Mouse (Mus musculus): Measurements from ENCODE around the gene Kmt2e. TPM values are rescaled to one million over a fixed set of nuclear protein-coding genes. Genes with fewer than 3 reads are reported as not detected.
A peak's percentile ranks its signal among the peaks of the same experiment; 100 is the strongest.

The Kmt2e gene
- total RNA-seq, 2 experiments from 2014 or later: 36.9 to 76.3 TPM

- ATAC-seq (replicated peaks; ENCODE audit: low FRiP score, low TSS enrichment, poor library complexity, severe bottlenecking): no peak
Measured at GRCm38 (mm10) chr5:23431070-23431864, 3.0 kb upstream of the Kmt2e start.

- 0 out of 2 replicates have a peak, but pooled peaks have one; percentile 1 for ATAC-seq (replicated peaks; ENCODE audit: low FRiP score, low TSS enrichment, poor library complexity, severe bottlenecking)
Measured at GRCm38 (mm10) chr5:23431948-23432707, 2.1 kb upstream of the Kmt2e start.

- ATAC-seq (replicated peaks; ENCODE audit: low FRiP score, low TSS enrichment, poor library complexity, severe bottlenecking): peak; percentile 78
Measured at GRCm38 (mm10) chr5:23432708-23433645, 1.3 kb upstream of the Kmt2e start.

GRCm38 (mm10) chr5:23434598-23435481 is 599 bp downstream of the Kmt2e start:
- peak; percentile 25; the same call in 1 of the 2 replicates for ATAC-seq (replicated peaks; ENCODE audit: low FRiP score, low TSS enrichment, poor library complexity, severe bottlenecking)

- no peak for ATAC-seq (replicated peaks; ENCODE audit: low FRiP score, low TSS enrichment, poor library complexity, severe bottlenecking)
Measured at GRCm38 (mm10) chr5:23435482-23436125, 1.4 kb downstream of the Kmt2e start.

GRCm38 (mm10) chr5:23436735-23437134 is 2.5 kb downstream of the Kmt2e start:
- no peak for ATAC-seq (replicated peaks; ENCODE audit: low FRiP score, low TSS enrichment, poor library complexity, severe bottlenecking)

GRCm38 (mm10) chr5:23439857-23440256 is 5.6 kb downstream of the Kmt2e start:
- no peak for ATAC-seq (replicated peaks; ENCODE audit: low FRiP score, low TSS enrichment, poor library complexity, severe bottlenecking)

- no peak for ATAC-seq (replicated peaks; ENCODE audit: low FRiP score, low TSS enrichment, poor library complexity, severe bottlenecking)
Measured at GRCm38 (mm10) chr5:23440572-23440971, 6.3 kb downstream of the Kmt2e start.

GRCm38 (mm10) chr5:23441916-23442315 is 7.7 kb downstream of the Kmt2e start:
- no peak for ATAC-seq (replicated peaks; ENCODE audit: low FRiP score, low TSS enrichment, poor library complexity, severe bottlenecking)

GRCm38 (mm10) chr5:23444411-23444810 is 10.2 kb downstream of the Kmt2e start:
- peak; percentile 76 for ATAC-seq (replicated peaks; ENCODE audit: low FRiP score, low TSS enrichment, poor library complexity, severe bottlenecking)

- peak; percentile 67; the same call in 1 of the 2 replicates for ATAC-seq (replicated peaks; ENCODE audit: low FRiP score, low TSS enrichment, poor library complexity, severe bottlenecking)
Measured at GRCm38 (mm10) chr5:23453561-23453960, 19.3 kb downstream of the Kmt2e start.

- ATAC-seq (replicated peaks; ENCODE audit: low FRiP score, low TSS enrichment, poor library complexity, severe bottlenecking): peak; percentile 81
Measured at GRCm38 (mm10) chr5:23461688-23462087, 27.4 kb downstream of the Kmt2e start.

GRCm38 (mm10) chr5:23464247-23464646 is 30.0 kb downstream of the Kmt2e start:
- no peak for ATAC-seq (replicated peaks; ENCODE audit: low FRiP score, low TSS enrichment, poor library complexity, severe bottlenecking)

- no peak for ATAC-seq (replicated peaks; ENCODE audit: low FRiP score, low TSS enrichment, poor library complexity, severe bottlenecking)
Measured at GRCm38 (mm10) chr5:23464743-23465142, 30.5 kb downstream of the Kmt2e start.

GRCm38 (mm10) chr5:23466546-23466945 is 32.3 kb downstream of the Kmt2e start:
- no peak for ATAC-seq (replicated peaks; ENCODE audit: low FRiP score, low TSS enrichment, poor library complexity, severe bottlenecking)

- no peak for ATAC-seq (replicated peaks; ENCODE audit: low FRiP score, low TSS enrichment, poor library complexity, severe bottlenecking)
Measured at GRCm38 (mm10) chr5:23473098-23473873, 39.0 kb downstream of the Kmt2e start.

- ATAC-seq (replicated peaks; ENCODE audit: low FRiP score, low TSS enrichment, poor library complexity, severe bottlenecking): no peak
Measured at GRCm38 (mm10) chr5:23483811-23484210, 49.6 kb downstream of the Kmt2e start.

Measured in megakaryocyte-erythroid progenitor cell, adult 5-6 weeks (primary cell).